Mouse (Mus musculus) retina, postnatal 1 day (tissue): ENCODE results near the gene Eif2s1.

ENCODE experiments used
- DNase-seq: peaks from one replicate; pipeline ENCODE4 v3.0.0-alpha.2; 2012

Eif2s1 gene

GRCm38 (mm10) chr12:78861496-78862253, at the start of gene Eif2s1, which contains the start of gene Atp6v1d:
Gene Eif2s1 (plus strand): TSS chr12:78861819.
Gene Atp6v1d (minus strand): TSS chr12:78861638.
- DNase-seq = peak; percentile 100

- DNase-seq = peak; percentile 27
Observed at GRCm38 (mm10) chr12:78814437-78814836, 47.2 kb upstream of the Eif2s1 start.

GRCm38 (mm10) chr12:78834496-78834895, 27.1 kb upstream of the Eif2s1 start:
- DNase-seq = no peak

GRCm38 (mm10) chr12:78839906-78840305, 21.7 kb upstream of the Eif2s1 start:
- no peak for DNase-seq

GRCm38 (mm10) chr12:78842429-78842828, 19.2 kb upstream of the Eif2s1 start:
- no peak for DNase-seq

- DNase-seq = no peak
Observed at GRCm38 (mm10) chr12:78848246-78848645, 13.4 kb upstream of the Eif2s1 start.

GRCm38 (mm10) chr12:78860921-78861495, 611 bp upstream of the Eif2s1 start:
- DNase-seq = no peak

GRCm38 (mm10) chr12:78862254-78862730, 673 bp downstream of the Eif2s1 start:
- DNase-seq = no peak

- DNase-seq = peak; percentile 35
Observed at GRCm38 (mm10) chr12:78865434-78865833, 3.8 kb downstream of the Eif2s1 start.

- no peak for DNase-seq
Observed at GRCm38 (mm10) chr12:78868115-78868514, 6.5 kb downstream of the Eif2s1 start.

GRCm38 (mm10) chr12:78874581-78874980, 13.0 kb downstream of the Eif2s1 start:
- DNase-seq = no peak

GRCm38 (mm10) chr12:78890062-78890461, 28.4 kb downstream of the Eif2s1 start:
- no peak for DNase-seq

GRCm38 (mm10) chr12:78891149-78891548, 29.5 kb downstream of the Eif2s1 start:
- no peak for DNase-seq

- DNase-seq = no peak
Observed at GRCm38 (mm10) chr12:78897861-78898260, 36.2 kb downstream of the Eif2s1 start.

GRCm38 (mm10) chr12:78901467-78901866, 39.8 kb downstream of the Eif2s1 start:
- DNase-seq = no peak

- DNase-seq = no peak
Observed at GRCm38 (mm10) chr12:78903313-78903712, 41.7 kb downstream of the Eif2s1 start.

GRCm38 (mm10) chr12:78904499-78904898, 42.9 kb downstream of the Eif2s1 start:
- no peak for DNase-seq

- peak; percentile 74 for DNase-seq
Observed at GRCm38 (mm10) chr12:78906707-78907162, 45.1 kb downstream of the Eif2s1 start, which contains the start of gene Plek2. Gene Plek2 (minus strand): TSS chr12:78906964.

- no peak for DNase-seq
Observed at GRCm38 (mm10) chr12:78908081-78908605, 46.5 kb downstream of the Eif2s1 start.

GRCm38 (mm10) chr12:78910684-78911461, 49.3 kb downstream of the Eif2s1 start:
- no peak for DNase-seq

GRCm38 (mm10) chr12:78911707-78912417, 50.2 kb downstream of the Eif2s1 start:
- DNase-seq = peak; percentile 42

- no peak for DNase-seq
Observed at GRCm38 (mm10) chr12:78914458-78914857, 52.8 kb downstream of the Eif2s1 start.
